Mouse (Mus musculus) lung, postnatal 0 days (tissue): Measurements from ENCODE around the gene Clcn6. TPM values are rescaled to one million over a fixed set of nuclear protein-coding genes. Genes with fewer than 3 reads are reported as not detected.
A peak's percentile ranks its signal among the peaks of the same experiment; 100 is the strongest.

Experiments
- ATAC-seq: fragments of 200-750 bp; cut with Nextera tagmentation; 2 replicates; pipeline ENCODE4 v1.8.0; 2017; ENCODE audit warnings: moderate library complexity
- DNase-seq: peaks from one replicate; pipeline ENCODE4 v3.0.0-alpha.2; 2016; ENCODE audit warnings: low spot score
- H3K27ac ChIP-seq: fragments of 300-500 bp; sonication (generic); 2 replicates; pipeline ENCODE4 v1.5.1; 2014; ENCODE audit warnings: antibody characterized with exemption, mild to moderate bottlenecking, low read length, mixed read lengths
- H3K27me3 ChIP-seq: fragments of 300-500 bp; sonication (generic); replicated peaks from 2 replicates; pipeline ENCODE4 v1.6.1; 2014; ENCODE audit warnings: low read length, mixed read lengths; ENCODE audit not compliant: insufficient read depth
- H3K36me3 ChIP-seq: fragments of 300-500 bp; sonication (generic); 2 replicates; pipeline ENCODE4 v1.6.1; 2014; ENCODE audit warnings: low read length, mixed read lengths; ENCODE audit not compliant: insufficient read depth
- H3K4me1 ChIP-seq: fragments of 300-500 bp; sonication (generic); 2 replicates; pipeline ENCODE4 v1.6.1; 2014; ENCODE audit warnings: antibody characterized with exemption, low read depth, low read length, mixed read lengths; ENCODE audit not compliant: insufficient read depth
- H3K4me2 ChIP-seq: fragments of 300-500 bp; sonication (generic); replicated peaks from 2 replicates; pipeline ENCODE4 v1.6.1; 2014; ENCODE audit warnings: low read depth, mild to moderate bottlenecking, low read length, moderate library complexity, mixed read lengths
- H3K4me3 ChIP-seq: fragments of 300-500 bp; sonication (generic); 2 replicates; pipeline ENCODE4 v1.5.1; 2014; ENCODE audit warnings: low read depth, low read length
- H3K9ac ChIP-seq: fragments of 300-500 bp; sonication (generic); replicated peaks from 2 replicates; pipeline ENCODE4 v1.6.1; 2014; ENCODE audit warnings: low read depth, mild to moderate bottlenecking
- H3K9me3 ChIP-seq: fragments of 300-500 bp; sonication (generic); 2 replicates; pipeline ENCODE4 v1.6.1; 2016; ENCODE audit warnings: low read length, mixed read lengths
- CTCF ChIP-seq: IDR thresholded peaks from 2 replicates; pipeline ENCODE4 v1.5.1; 2016; ENCODE audit warnings: antibody characterized with exemption, mild to moderate bottlenecking
- EP300 ChIP-seq: IDR thresholded peaks from 2 replicates; pipeline ENCODE4 v1.6.1; 2016; ENCODE audit warnings: antibody characterized with exemption, mild to moderate bottlenecking, control low read depth
- WGBS: fragments of 180-500 bp; shearing (Covaris S2); extraction: QIAGEN DNeasy Blood & Tissue Kit; methylation state at CpG from one replicate; pipeline ENCODE4 v1.1.7; 2014; 5-methylcytosine and 5-hydroxymethylcytosine counted together
- polyA plus RNA-seq: library from polyadenylated mRNA; unstranded; fragments of >200 nt; fragmentation: Nextera tagmentation; extraction: Ambion mirVana; gene quantifications from 2 replicates; pipeline ENCODE4 v1.2.1, GENCODE M21; 2015

Clcn6 gene
- polyA plus RNA-seq, 1 experiment from 2014 or later: 4.1 TPM

DNA sequence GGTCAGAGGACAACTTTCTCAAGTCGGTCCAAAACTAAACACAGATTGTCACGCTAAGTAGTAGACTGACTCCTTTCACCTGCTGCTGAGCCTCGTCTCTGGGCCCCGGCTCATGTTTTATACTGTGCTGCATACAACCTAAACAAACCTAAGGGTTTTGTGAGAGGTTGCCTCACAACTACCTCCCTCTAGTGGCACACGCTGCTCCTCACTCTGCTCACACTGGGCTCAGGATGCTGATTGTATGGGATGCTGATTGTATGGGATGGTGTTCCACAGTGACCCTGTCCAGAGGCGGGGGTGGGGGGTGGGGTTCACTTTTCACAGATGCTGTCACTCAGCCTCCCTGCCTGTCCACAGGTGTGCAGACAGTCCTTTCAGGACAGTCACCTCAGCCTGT lies 40.6 kb upstream of the Clcn6 start:
- DNase-seq (no peak), ATAC-seq (no peak)

DNA sequence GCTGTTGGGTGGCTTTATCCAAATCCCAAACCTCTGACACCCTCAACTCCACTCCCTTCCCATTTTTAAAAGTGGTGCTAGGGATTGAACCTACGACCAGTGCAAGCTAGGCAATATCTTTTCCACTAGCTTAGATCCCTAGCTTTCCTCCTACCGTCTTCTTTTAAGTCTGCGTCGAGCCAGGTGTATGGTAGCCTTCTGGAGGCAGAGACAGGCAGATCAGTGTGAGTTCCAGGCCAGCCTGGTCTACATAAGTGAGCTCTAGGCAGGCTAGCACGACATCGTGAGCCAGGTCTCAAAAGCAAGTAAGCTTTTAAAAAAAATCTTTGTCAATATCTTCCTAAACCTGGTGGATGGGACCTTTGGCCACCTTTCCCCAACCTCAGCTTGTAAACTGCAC lies 37.3 kb upstream of the Clcn6 start:
- Histone ChIP-seq H3K4me1 (no peaks in the 10 kb centered on the region), H3K4me3 (no peak overlapping the region), H3K9me3 (no peaks in the 10 kb centered on the region), H3K27me3 (no peaks in the 10 kb centered on the region), H3K9ac (no peak overlapping the region), H3K4me2 (no peak overlapping the region; the same call in 1 of the 2 replicates), H3K36me3 (no peaks in the 10 kb centered on the region; the same call in 1 of the 2 replicates), H3K27ac (no peak overlapping the region)
- TF ChIP-seq EP300: no peak
- no peak for TF ChIP-seq CTCF
- ATAC-seq (no peak), DNase-seq (no peak)
- WGBS: 87% methylated on average over 6 of the region's 6 CpGs

More for the DNA sequence above, 40.6 kb upstream of the Clcn6 start:
- H3K36me3 ChIP-seq: peaks cover 5% of the 10 kb centered on the region; the same call in 1 of the 2 replicates
- no peak overlapping the region for H3K9ac ChIP-seq
- no peak overlapping the region for H3K4me3 ChIP-seq
- WGBS: 50% methylated on average over 6 of the region's 6 CpGs
- no peaks in the 10 kb centered on the region for H3K27me3 ChIP-seq
- H3K9me3 ChIP-seq: no peaks in the 10 kb centered on the region
- no peak overlapping the region for H3K27ac ChIP-seq
- H3K4me2 ChIP-seq: no peak overlapping the region
- H3K4me1 ChIP-seq: peaks cover 9% of the 10 kb centered on the region
- TF ChIP-seq CTCF: peak; percentile 37; the same call in 1 of the 2 replicates
- no peak for TF ChIP-seq EP300

DNA sequence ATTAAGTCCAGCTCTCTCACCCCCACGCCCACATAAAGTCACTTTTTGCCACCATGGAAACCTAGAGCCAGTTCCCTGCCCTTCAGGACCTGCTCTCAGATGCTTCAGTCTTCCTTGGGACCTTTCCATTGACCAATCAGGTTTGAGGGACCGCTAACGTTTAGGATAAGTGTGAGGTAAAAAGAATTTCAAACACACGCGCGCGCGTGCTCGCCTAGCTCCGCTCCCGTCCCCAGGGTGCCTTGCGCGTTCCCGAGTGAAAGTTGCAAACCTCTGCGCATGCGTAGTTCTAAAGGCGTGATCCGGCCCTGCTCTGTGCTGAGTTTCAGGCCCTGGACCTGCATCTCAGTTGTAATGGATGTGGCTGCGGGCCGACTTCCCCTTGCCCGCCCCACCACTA lies 36.6 kb upstream of the Clcn6 start:
- peak overlapping the region; percentile 14; the same call in 1 of the 2 replicates for H3K4me3 ChIP-seq
- 0 out of 2 replicates have a peak overlapping the region, but pooled peaks have one; percentile 19 for H3K9ac ChIP-seq
- DNase-seq (peak; percentile 75), ATAC-seq (peak; percentile 72)
- H3K4me1 ChIP-seq: no peaks in the 10 kb centered on the region
- H3K27me3 ChIP-seq: no peaks in the 10 kb centered on the region
- no peak for TF ChIP-seq CTCF
- TF ChIP-seq EP300: no peak
- peak overlapping the region; percentile 53 for H3K4me2 ChIP-seq
- no peaks in the 10 kb centered on the region for H3K9me3 ChIP-seq
- H3K27ac ChIP-seq: no peak overlapping the region
- 33% methylated on average over 21 of the region's 21 CpGs for WGBS
- H3K36me3 ChIP-seq: no peaks in the 10 kb centered on the region

GRCm38 (mm10) chr4:148074521-148075189 lies 36.0 kb upstream of the Clcn6 start:
- peak; percentile 22; the same call in 1 of the 2 replicates for ATAC-seq
- H3K4me2 ChIP-seq: peak overlapping the region; percentile 53
- no peaks in the 10 kb centered on the region for H3K27me3 ChIP-seq
- H3K9me3 ChIP-seq: no peaks in the 10 kb centered on the region
- H3K4me3 ChIP-seq: peak overlapping the region; percentile 14; the same call in 1 of the 2 replicates
- no peaks in the 10 kb centered on the region for H3K36me3 ChIP-seq
- TF ChIP-seq CTCF (peak; percentile 60), EP300 (no peak)
- peak; percentile 53 for DNase-seq
- 33% methylated on average over 17 of the region's 17 CpGs for WGBS
- no peak overlapping the region for H3K27ac ChIP-seq
- H3K4me1 ChIP-seq: no peaks in the 10 kb centered on the region
- 0 out of 2 replicates have a peak overlapping the region, but pooled peaks have one; percentile 19 for H3K9ac ChIP-seq

GRCm38 (mm10) chr4:148071508-148071907 lies 32.9 kb upstream of the Clcn6 start:
- Histone ChIP-seq H3K36me3 (no peaks in the 10 kb centered on the region), H3K4me1 (no peaks in the 10 kb centered on the region), H3K4me3 (no peak overlapping the region), H3K27ac (no peak overlapping the region), H3K9me3 (no peaks in the 10 kb centered on the region), H3K4me2 (no peak overlapping the region), H3K27me3 (no peaks in the 10 kb centered on the region), H3K9ac (no peak overlapping the region)
- 53% methylated on average over 5 of the region's 5 CpGs for WGBS
- ATAC-seq: no peak
- TF ChIP-seq CTCF (no peak), EP300 (no peak)
- DNase-seq: no peak

DNA sequence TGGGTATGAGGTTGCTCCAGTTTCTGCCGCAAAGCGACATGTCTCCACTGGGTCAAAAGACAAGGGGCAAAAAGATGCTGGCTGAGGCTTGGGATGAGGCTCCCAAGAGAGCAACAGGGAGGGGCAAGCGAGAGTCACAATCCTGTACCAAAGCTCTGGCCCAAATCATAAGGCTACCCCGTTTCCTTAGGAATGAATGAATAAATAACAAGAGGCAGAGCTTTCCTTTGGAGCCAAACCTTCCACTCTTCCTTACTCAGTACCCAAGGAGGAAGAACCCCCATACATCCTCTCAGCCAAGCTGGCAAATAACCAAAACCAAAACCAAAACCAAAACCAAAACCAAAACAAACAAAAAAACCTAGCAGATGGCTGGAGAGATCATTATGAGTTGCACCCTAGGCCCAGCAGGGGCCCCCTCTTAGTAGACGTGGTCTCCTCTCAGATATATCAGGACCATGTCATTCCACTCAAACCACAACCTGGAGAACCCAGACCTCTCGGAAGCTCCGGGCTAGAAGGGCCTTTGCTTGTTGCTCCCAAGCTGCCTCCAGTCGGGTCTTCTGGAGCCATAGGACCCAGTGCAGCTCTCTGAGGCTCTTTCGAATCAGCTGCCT lies 31.1 kb upstream of the Clcn6 start:
- H3K36me3 ChIP-seq: no peaks in the 10 kb centered on the region
- ATAC-seq (no peak), DNase-seq (no peak)
- no peak overlapping the region for H3K9ac ChIP-seq
- WGBS: 65% methylated on average over 9 of the region's 9 CpGs
- H3K27ac ChIP-seq: no peak overlapping the region
- TF ChIP-seq EP300 (no peak), CTCF (no peak)
- no peaks in the 10 kb centered on the region for H3K9me3 ChIP-seq
- no peak overlapping the region for H3K4me2 ChIP-seq
- H3K4me3 ChIP-seq: no peak overlapping the region
- H3K27me3 ChIP-seq: no peaks in the 10 kb centered on the region
- H3K4me1 ChIP-seq: no peaks in the 10 kb centered on the region
